Mouse (Mus musculus) midbrain, embryonic 13.5 days (tissue): ENCODE measurements around the gene Emilin1. TPM values are rescaled to one million over a fixed set of nuclear protein-coding genes. Genes with fewer than 3 reads are reported as not detected.

Experiments used
- ATAC-seq: fragments of 200-750 bp; cut with Nextera tagmentation; 2 replicates; pipeline ENCODE4 v1.8.0; 2017; ENCODE audit warnings: mild to moderate bottlenecking, moderate TSS enrichment, moderate library complexity
- H3K27ac ChIP-seq: fragments of 300-500 bp; sonication (generic); 2 replicates; pipeline ENCODE4 v1.5.1; 2015; ENCODE audit warnings: inconsistent platforms, mild to moderate bottlenecking, moderate library complexity
- H3K27me3 ChIP-seq: fragments of 300-500 bp; sonication (generic); 2 replicates; pipeline ENCODE4 v1.6.1; 2015; ENCODE audit warnings: mild to moderate bottlenecking, inconsistent platforms
- H3K36me3 ChIP-seq: fragments of 300-500 bp; sonication (generic); 2 replicates; pipeline ENCODE4 v1.6.1; 2015; ENCODE audit warnings: mild to moderate bottlenecking, inconsistent platforms
- H3K4me1 ChIP-seq: fragments of 300-500 bp; sonication (generic); replicated peaks from 2 replicates; pipeline ENCODE4 v1.6.1; 2015; ENCODE audit warnings: inconsistent platforms
- H3K4me2 ChIP-seq: fragments of 300-500 bp; sonication (generic); replicated peaks from 2 replicates; pipeline ENCODE4 v1.6.1; 2015; ENCODE audit warnings: moderate library complexity, mild to moderate bottlenecking, inconsistent platforms
- H3K4me3 ChIP-seq: fragments of 300-500 bp; sonication (generic); replicated peaks from 2 replicates; pipeline ENCODE4 v1.5.1; 2015; ENCODE audit warnings: mild to moderate bottlenecking, inconsistent platforms
- H3K9ac ChIP-seq: fragments of 300-500 bp; sonication (generic); replicated peaks from 2 replicates; pipeline ENCODE4 v1.6.1; 2015; ENCODE audit warnings: mild to moderate bottlenecking, inconsistent platforms
- H3K9me3 ChIP-seq: fragments of 300-500 bp; sonication (generic); 2 replicates; pipeline ENCODE4 v1.6.1; 2016; ENCODE audit warnings: mild to moderate bottlenecking, inconsistent platforms
- WGBS: fragments of 180-500 bp; shearing (Covaris S2); methylation state at CpG from one replicate; pipeline ENCODE4 v1.1.7; 2015; 5-methylcytosine and 5-hydroxymethylcytosine counted together
- polyA plus RNA-seq: library from polyadenylated mRNA; unstranded; fragments of >200 nt; fragmentation: Nextera tagmentation; extraction: Ambion mirVana; gene quantifications from 2 replicates; pipeline ENCODE4 v1.2.1, GENCODE M21; 2015

Gene Emilin1
- polyA plus RNA-seq, 1 experiment from 2014 or later: 16.6 TPM

DNA sequence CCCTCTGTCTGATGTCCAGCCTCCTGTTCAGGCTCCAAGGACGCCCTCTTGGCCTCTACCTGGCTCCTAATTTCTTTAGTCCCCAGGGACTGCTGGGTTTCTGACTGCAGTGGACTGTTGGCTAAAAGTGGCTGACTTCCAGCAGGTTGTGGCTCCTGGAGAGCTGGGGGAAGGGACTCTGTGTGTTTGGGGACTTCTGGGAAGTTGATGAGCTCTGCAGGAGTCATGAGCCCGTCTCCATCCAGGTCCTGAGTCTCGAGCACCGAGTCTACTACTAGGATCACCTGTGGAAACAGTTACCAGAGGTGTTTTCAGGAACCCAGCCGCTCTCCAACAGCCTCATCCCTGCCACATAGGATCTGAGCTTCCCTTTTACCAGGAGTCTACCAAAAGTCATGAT lies 20.5 kb downstream of the Emilin1 start:
- WGBS: 64% methylated on average over 5 of the region's 5 CpGs
- H3K27me3 ChIP-seq: no peaks in the 10 kb centered on the region
- no peaks in the 10 kb centered on the region for H3K4me1 ChIP-seq
- no peak overlapping the region for H3K27ac ChIP-seq
- H3K9me3 ChIP-seq: no peaks in the 10 kb centered on the region
- no peaks in the 10 kb centered on the region for H3K36me3 ChIP-seq
- H3K4me3 ChIP-seq: no peak overlapping the region
- no peak for ATAC-seq
- no peak overlapping the region for H3K9ac ChIP-seq
- no peak overlapping the region for H3K4me2 ChIP-seq

DNA sequence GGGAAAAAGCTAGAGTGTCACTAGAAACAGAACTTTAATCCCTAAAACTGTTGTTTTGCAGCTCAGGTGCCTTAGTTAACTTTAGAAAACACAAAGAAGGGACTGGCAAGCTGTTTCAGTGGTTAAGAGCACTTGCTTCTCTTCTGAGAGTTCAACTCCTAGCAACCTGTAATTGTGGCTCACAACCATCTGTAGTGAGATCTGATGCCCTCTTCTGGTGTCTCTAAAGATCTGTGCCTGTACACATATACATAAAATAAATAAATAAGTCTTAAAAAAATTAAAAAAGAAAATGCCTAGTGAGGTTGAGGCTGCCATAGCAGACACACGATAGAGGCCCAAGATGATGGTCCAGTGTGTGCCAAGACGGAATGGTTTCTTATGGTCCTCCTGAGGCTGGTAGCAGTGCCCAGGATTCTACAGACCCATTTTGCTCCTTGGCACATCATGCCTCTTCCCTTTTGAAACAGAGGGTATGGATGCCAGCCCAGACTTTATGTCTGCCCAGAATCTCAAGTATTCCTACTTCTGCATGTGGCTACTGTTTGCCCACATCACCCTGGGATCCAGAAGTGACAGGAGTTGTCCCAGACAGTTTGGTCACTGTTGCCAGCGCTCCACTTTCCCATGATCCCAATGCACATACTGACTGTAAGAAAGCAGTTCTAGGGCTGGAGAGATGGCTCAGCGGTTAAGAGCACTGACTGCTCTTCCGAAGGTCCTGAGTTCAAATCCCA lies 21.7 kb downstream of the Emilin1 start:
- no peak overlapping the region for H3K4me3 ChIP-seq
- no peak for ATAC-seq
- H3K4me1 ChIP-seq: no peaks in the 10 kb centered on the region
- H3K36me3 ChIP-seq: no peaks in the 10 kb centered on the region
- H3K9me3 ChIP-seq: no peaks in the 10 kb centered on the region
- H3K27me3 ChIP-seq: no peaks in the 10 kb centered on the region
- no peak overlapping the region for H3K9ac ChIP-seq
- WGBS: 89% methylated on average over 5 of the region's 5 CpGs
- no peak overlapping the region for H3K4me2 ChIP-seq
- H3K27ac ChIP-seq: no peak overlapping the region

DNA sequence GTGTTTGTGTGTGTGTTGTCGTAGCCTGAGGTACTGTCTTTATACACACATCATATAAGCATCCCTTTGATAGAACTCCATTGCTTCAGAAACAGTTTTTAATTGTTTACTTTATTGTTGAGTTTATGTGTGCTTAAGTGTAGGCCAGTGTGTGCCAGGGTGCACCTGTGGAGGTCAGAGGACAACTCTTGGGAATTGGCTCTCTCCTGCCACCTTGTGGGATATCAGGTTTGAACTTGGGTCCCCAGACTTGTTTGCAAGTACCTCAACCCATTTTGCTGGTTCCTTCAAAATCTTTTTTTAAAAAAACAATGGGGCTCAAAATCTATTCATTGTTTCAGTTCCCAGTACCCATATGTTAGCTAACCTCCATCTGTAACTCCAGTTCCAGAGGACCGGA lies 29.8 kb downstream of the Emilin1 start:
- Histone ChIP-seq H3K4me1 (peaks cover 11% of the 10 kb centered on the region; the same call in 1 of the 2 replicates), H3K9me3 (no peaks in the 10 kb centered on the region), H3K4me3 (no peak overlapping the region), H3K9ac (no peak overlapping the region), H3K27me3 (peaks cover 5% of the 10 kb centered on the region; the same call in 1 of the 2 replicates), H3K27ac (no peak overlapping the region), H3K4me2 (no peak overlapping the region), H3K36me3 (no peaks in the 10 kb centered on the region)
- WGBS: 96% methylated on average over 2 of the region's 2 CpGs
- no peak for ATAC-seq

DNA sequence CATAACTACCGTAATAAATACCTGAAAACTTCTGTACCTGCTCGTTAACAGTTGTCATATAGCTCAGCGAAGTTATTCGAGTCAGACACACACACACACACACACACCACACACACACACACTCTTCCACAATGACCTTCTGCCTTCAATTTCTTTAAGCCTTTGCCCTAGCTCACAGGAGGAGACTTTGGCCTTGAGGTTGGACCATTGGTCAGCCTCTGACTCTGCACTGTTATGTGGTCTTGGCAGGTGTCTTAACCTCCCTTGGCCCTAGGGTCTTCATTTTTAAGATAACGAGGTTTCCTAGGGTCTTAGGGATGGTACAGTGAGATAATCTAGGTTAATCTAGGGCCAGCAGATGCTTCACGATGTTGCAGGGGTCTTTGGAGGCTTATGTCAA lies 31.1 kb downstream of the Emilin1 start:
- no peak for ATAC-seq
- Histone ChIP-seq H3K4me1 (peaks cover 15% of the 10 kb centered on the region), H3K4me2 (peak overlapping the region; percentile 82), H3K9me3 (no peaks in the 10 kb centered on the region), H3K9ac (no peak overlapping the region), H3K27ac (no peak overlapping the region), H3K36me3 (no peaks in the 10 kb centered on the region), H3K27me3 (peaks cover 5% of the 10 kb centered on the region; the same call in 1 of the 2 replicates), H3K4me3 (peak overlapping the region; percentile 56)
- 87% methylated on average over 6 of the region's 6 CpGs for WGBS

DNA sequence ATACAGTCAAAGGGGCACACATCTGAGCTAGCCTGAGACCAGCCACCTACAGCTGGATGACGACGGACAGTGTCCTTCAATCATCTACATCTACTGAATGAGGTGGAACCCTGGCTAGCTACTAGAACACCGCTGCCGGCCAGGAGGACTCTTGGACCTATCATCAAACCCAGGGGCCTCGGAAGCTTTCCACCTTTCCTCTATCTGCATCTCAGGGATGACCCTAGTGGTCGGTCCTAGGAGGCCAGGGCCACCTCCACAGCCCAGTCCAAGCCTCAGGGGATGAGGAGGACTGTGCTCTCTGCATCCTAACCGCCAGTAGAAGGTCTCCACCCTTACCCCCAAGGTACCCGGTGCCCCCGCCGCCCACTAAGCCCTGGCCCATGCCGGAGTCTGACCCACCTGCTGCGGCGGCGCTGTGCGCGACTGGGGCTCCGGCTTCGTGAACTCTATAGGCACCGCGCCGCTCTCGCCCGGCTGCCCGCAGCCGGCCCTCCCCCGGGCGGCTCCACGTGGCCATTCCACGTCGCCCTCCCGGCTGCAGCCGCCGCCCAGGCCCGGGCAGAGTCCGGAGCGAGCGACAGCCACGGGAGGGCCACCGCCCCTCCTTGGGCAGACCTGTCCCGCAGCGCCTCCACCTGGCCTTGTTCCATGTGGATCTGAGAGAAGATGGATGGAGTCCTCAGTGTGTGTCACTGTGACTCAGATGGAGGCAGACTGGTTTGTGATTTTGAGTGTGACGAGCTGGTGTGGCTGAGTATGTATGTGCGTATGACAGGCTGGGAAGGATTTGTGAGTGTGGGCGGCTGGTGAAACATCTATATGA lies 32.0 kb downstream of the Emilin1 start, which contains the start of gene Cgref1:
Cgref1 (minus strand) TSS at position 636 of the 826 bp plus-strand sequence.
- peak within 1 kb of the TSS; percentile 56 for H3K4me3 ChIP-seq
- WGBS: 5% methylated on average over 44 of the region's 44 CpGs
- H3K4me2 ChIP-seq: peak within 1 kb of the TSS; percentile 82
- H3K27me3 ChIP-seq: peaks cover 5% of the 10 kb centered on the region; the same call in 1 of the 2 replicates
- no peaks in the 10 kb centered on the region for H3K36me3 ChIP-seq
- peak; percentile 69 for ATAC-seq
- peak within 1 kb of the TSS; percentile 71 for H3K9ac ChIP-seq
- H3K27ac ChIP-seq: no peak within 1 kb of the TSS
- H3K9me3 ChIP-seq: no peaks in the 10 kb centered on the region
- H3K4me1 ChIP-seq: peaks cover 20% of the 10 kb centered on the region

DNA sequence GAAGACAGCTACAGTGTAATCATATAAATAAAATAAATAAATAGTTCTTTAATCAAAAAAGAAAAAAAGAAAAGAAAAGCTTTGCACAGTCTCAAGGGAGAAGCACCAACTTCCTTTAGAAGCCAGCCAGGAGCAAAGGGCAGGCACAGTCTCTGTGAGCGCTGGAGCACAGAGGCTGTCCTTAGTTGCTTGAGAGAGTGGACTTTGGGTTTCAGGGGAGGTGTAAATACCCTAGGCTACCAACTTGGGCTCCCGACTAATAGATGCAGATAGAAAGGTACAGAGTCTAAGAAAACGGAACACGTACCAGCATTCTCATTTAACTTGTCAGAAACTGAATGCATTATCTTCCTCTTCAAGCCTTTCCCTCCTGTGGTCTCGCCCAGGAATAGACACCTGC lies 35.4 kb downstream of the Emilin1 start:
- Histone ChIP-seq H3K4me3 (no peak overlapping the region), H3K4me2 (no peak overlapping the region), H3K9me3 (no peaks in the 10 kb centered on the region), H3K27me3 (peaks cover 5% of the 10 kb centered on the region; the same call in 1 of the 2 replicates), H3K9ac (no peak overlapping the region), H3K36me3 (peaks cover 18% of the 10 kb centered on the region), H3K4me1 (peaks cover 27% of the 10 kb centered on the region), H3K27ac (no peak overlapping the region)
- ATAC-seq: no peak
- 78% methylated on average over 5 of the region's 5 CpGs for WGBS

DNA sequence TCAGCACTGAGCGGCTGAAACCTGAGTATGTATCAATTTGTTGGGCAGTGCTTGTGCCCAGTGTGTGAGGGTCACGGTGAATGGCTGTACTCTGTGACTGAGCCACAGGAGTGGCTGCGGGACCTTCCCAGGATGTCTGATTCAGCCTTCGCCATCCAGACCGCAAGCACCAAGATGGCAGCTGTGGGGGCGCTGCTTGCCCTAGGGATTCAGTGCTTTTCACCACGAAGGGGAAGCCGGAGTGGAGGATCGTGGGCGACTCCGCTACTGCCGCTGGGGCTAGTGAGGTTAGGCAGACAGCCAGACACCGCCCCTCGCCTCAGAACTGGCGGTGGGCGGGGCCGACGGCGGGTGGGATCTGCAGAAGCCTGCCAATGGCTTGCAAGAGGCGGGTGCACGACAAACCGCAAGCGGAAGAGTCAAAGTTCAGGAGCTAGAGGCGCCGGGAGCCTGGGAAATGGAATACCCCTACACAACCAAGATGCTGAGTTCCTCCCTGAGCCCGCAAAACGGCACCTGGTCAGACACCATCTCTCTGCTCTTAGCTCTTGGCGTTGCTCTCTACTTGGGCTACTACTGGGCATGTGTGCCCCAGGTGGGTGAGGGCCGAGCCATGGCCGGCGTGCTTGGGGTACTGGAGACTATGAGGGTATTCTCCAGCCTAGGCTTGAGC lies 36.6 kb downstream of the Emilin1 start:
- Histone ChIP-seq H3K9me3 (no peaks in the 10 kb centered on the region), H3K4me2 (peak overlapping the region; percentile 85), H3K4me3 (peak overlapping the region; percentile 54), H3K27ac (peak overlapping the region; percentile 64), H3K9ac (peak overlapping the region; percentile 71), H3K36me3 (peaks cover 30% of the 10 kb centered on the region), H3K4me1 (peaks cover 26% of the 10 kb centered on the region), H3K27me3 (peaks cover 4% of the 10 kb centered on the region; the same call in 1 of the 2 replicates)
- peak; percentile 88 for ATAC-seq
- under 1% methylated on average over 31 of the region's 31 CpGs for WGBS

DNA sequence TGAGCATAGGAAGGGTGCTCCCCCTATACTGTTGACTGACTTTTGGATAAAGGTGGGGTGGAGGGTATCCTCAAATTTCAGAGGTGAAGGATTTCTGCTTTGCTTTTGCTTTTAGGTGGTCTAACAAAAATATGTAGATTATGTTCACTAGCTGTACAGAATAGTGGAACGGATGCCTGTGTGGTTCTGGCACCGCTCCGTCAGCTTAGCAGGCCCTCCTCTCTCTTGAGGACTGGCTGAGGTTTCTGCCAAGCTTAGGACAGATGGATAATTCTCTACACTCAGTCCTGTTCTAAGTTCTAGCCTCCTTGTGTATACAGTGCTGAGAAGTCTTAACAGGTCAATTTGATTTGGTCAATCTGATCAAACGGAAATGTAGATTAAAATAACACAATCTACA lies 37.2 kb downstream of the Emilin1 start:
- H3K36me3 ChIP-seq: peaks cover 37% of the 10 kb centered on the region
- 0 out of 2 replicates have a peak overlapping the region, but pooled peaks have one; percentile 10 for H3K27ac ChIP-seq
- H3K27me3 ChIP-seq: no peaks in the 10 kb centered on the region
- 69% methylated on average over 4 of the region's 4 CpGs for WGBS
- H3K9me3 ChIP-seq: no peaks in the 10 kb centered on the region
- ATAC-seq: no peak
- H3K4me2 ChIP-seq: peak overlapping the region; percentile 85
- H3K4me3 ChIP-seq: peak overlapping the region; percentile 54
- peaks cover 19% of the 10 kb centered on the region for H3K4me1 ChIP-seq
- H3K9ac ChIP-seq: peak overlapping the region; percentile 71

DNA sequence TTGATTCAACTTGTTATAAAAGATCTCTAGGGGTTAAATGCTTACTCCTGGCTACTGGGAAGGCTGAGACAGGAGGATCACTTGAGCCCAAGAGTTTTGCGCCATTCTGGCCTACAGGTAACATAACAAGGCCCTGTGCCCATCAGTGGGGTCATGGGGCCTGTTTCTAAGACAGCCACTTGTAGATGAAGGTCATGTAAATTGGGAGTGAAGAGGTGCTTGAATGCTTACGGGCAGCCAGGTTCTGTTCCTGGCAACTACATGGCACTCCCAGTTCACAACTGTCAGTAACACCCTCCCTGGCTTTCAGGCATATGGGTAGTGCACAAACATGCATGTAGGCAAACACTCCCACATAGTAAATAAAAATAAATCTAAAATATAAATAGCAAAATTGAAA lies 37.7 kb downstream of the Emilin1 start:
- no peak overlapping the region for H3K4me2 ChIP-seq
- H3K4me3 ChIP-seq: no peak overlapping the region
- ATAC-seq: no peak
- peaks cover 41% of the 10 kb centered on the region for H3K36me3 ChIP-seq
- no peaks in the 10 kb centered on the region for H3K9me3 ChIP-seq
- H3K27me3 ChIP-seq: no peaks in the 10 kb centered on the region
- WGBS: 89% methylated on average over 2 of the region's 2 CpGs
- peaks cover 16% of the 10 kb centered on the region for H3K4me1 ChIP-seq
- H3K27ac ChIP-seq: no peak overlapping the region
- no peak overlapping the region for H3K9ac ChIP-seq

DNA sequence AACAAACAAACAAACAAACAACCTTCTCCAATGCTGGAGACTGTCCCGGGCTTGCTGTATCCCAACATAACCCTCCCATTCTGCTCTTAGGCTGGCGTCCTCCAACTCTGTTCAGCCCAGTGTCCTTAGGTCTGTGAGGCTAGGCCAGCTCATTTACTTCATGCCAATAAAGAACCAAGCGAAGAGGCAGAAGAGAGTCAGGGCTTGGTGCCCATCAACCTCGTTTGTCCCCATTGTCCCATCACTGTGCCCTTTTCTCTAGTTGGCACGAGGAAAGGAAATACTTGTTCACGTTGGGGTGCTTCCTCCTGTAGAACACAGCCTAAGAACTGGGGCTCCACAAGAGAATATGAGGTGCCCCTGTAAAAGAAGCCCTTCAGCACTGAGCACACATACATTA lies 38.5 kb downstream of the Emilin1 start:
- no peak for ATAC-seq
- no peak overlapping the region for H3K4me3 ChIP-seq
- WGBS: 88% methylated on average over 6 of the region's 6 CpGs
- H3K4me1 ChIP-seq: peaks cover 16% of the 10 kb centered on the region
- no peaks in the 10 kb centered on the region for H3K9me3 ChIP-seq
- H3K4me2 ChIP-seq: no peak overlapping the region
- H3K27me3 ChIP-seq: no peaks in the 10 kb centered on the region
- no peak overlapping the region for H3K9ac ChIP-seq
- H3K36me3 ChIP-seq: peaks cover 44% of the 10 kb centered on the region
- no peak overlapping the region for H3K27ac ChIP-seq

DNA sequence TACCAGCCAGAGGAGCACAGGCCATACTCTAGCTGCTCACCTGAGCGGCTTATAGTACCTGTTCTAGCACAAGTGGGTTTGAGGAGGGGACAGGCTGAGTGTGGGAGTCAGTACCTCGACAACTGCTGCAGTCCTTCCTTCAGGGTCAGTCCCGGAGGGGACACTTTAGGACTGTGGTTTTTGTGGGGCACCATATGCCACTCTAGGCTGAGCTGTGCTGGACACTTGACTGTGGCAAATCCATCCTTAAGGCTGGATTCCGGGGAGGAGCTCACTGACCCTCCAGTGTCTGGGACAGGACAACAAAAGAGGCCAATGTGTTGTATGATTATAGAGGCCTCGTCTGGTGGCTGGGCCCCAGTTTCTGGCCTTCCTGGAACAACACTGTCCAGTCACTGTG lies 39.3 kb downstream of the Emilin1 start:
- no peak overlapping the region for H3K4me3 ChIP-seq
- 86% methylated on average over 5 of the region's 5 CpGs for WGBS
- peaks cover 20% of the 10 kb centered on the region for H3K4me1 ChIP-seq
- no peak overlapping the region for H3K4me2 ChIP-seq
- no peak overlapping the region for H3K27ac ChIP-seq
- no peaks in the 10 kb centered on the region for H3K9me3 ChIP-seq
- peaks cover 47% of the 10 kb centered on the region for H3K36me3 ChIP-seq
- H3K27me3 ChIP-seq: no peaks in the 10 kb centered on the region
- no peak overlapping the region for H3K9ac ChIP-seq
- ATAC-seq: no peak

DNA sequence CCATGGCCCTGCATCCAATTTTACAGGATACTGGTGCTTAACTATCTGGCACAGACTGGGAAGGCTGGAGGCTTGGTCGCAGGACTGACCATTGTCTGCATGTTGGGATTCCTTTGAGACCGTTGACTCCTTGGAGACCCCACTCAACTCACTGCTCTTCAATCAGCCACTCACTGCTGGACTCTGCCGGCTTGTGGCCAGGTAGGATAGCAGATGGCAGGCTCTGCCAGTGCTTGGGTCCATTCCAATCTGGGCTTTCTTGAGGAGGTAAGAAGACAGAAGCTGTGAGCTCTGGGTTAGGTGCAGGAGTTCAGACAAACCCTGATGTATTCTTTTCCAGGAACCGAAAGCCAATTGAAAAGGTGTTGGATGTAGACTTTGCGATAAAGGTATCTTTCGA lies 40.9 kb downstream of the Emilin1 start:
- peaks cover 61% of the 10 kb centered on the region for H3K36me3 ChIP-seq
- no peak for ATAC-seq

More for the DNA sequence above, 40.9 kb downstream of the Emilin1 start:
- Histone ChIP-seq H3K4me2 (no peak overlapping the region), H3K27ac (no peak overlapping the region), H3K27me3 (no peaks in the 10 kb centered on the region), H3K9ac (no peak overlapping the region), H3K4me1 (peaks cover 34% of the 10 kb centered on the region), H3K9me3 (no peaks in the 10 kb centered on the region), H3K4me3 (no peak overlapping the region)
- 96% methylated on average over 6 of the region's 6 CpGs for WGBS
